Mouse (Mus musculus): Measurements from ENCODE around the gene Denr.
A peak's percentile ranks its signal among the peaks of the same experiment; 100 is the strongest.

DNA sequence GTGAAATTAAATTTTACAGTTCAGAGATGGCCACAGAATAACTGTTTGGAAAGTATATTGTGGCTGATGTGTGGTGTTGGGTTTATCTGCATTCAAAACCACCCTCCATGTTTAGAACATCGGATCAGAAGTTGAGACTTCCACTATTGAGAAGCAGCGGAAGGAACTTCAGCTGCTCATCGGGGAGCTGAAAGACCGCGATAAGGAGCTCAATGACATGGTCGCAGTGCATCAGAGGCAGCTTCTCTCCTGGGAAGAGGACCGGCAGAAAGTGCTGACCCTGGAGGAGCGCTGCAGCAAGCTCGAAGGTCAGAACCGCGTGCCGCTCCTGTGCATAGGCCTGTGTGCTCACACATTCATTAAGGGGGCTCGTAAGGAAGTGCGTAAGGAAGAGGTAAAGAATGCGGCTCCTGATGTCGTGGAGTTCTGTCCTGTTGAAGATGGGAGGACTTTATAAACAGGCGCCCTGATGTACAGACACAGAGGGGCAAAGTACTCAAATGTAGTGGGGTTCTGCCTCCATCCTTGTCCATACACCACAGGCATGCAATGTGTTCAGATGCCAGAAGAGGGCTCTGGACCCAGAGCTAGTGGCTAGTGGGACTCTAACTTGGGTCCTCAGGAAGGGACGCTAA, 27.1 kb downstream of the Denr start:
- peak; percentile 52 for TF ChIP-seq CTCF (conservative IDR thresholded peaks at IDR 0.05; ENCODE audit: insufficient read depth, insufficient read length, low read depth, low read length)
- no peak for TF ChIP-seq POLR2A (IDR thresholded peaks at IDR 0.05; ENCODE audit: low read depth, low read length)
